Mouse (Mus musculus): ENCODE measurements around the gene Ssu72.

DNA sequence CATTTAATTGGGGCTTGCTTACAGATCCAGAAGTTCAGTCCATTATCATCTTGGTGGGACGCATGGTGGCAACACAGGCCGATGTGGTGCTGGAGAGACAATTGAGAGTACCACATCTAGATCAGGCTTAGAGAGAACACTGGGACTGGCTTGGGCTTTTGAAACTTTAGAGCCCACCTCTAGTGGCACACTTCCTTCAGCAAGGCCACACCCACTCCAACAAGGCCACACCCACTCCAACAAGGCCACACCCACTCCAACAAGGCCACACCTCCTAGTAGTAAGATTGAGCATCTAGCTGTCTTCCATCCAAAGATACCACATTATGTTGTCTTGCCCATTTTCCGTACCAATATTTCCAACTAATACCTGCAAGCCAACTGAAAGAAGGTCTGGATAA is 12.2 kb upstream of the Ssu72 start:
- no peak for TF ChIP-seq CTCF (IDR thresholded peaks at IDR 0.05 in 2 of 3, conservative IDR thresholded peaks at IDR 0.05 in 1 of 3; ENCODE audit: control insufficient read depth in 1 of 3, insufficient read depth in 1 of 3, low read depth in 2 of 3, low read length in 3 of 3, poor library complexity in 1 of 3, severe bottlenecking in 1 of 3)
- no peak for TF ChIP-seq SIN3A (IDR thresholded peaks at IDR 0.05; ENCODE audit: low read length)
- no peak for TF ChIP-seq POLR2A (IDR thresholded peaks at IDR 0.05; ENCODE audit: control insufficient read depth in 1 of 2, insufficient read depth in 1 of 2, low read depth in 1 of 2, low read length in 2 of 2, poor library complexity in 1 of 2)
- no peak for TF ChIP-seq USF1 (IDR thresholded peaks at IDR 0.05; ENCODE audit: low read depth, low read length)
- no peak for TF ChIP-seq MAX (IDR thresholded peaks at IDR 0.05; ENCODE audit: low read length)
- TF ChIP-seq KAT2A (conservative IDR thresholded peaks at IDR 0.05; ENCODE audit: low read depth, low read length) = no peak
- no peak for TF ChIP-seq ZKSCAN1 (IDR thresholded peaks at IDR 0.05; ENCODE audit: low read depth, low read length)
- TF ChIP-seq MAFK (IDR thresholded peaks at IDR 0.05; ENCODE audit: borderline replicate concordance, low read depth, low read length) = no peak
- TF ChIP-seq POLR2AphosphoS5 (IDR thresholded peaks at IDR 0.05; ENCODE audit: borderline replicate concordance, low read depth, low read length) = no peak
- no peak for TF ChIP-seq MEF2A (IDR thresholded peaks at IDR 0.05; ENCODE audit: extremely low read depth, insufficient replicate concordance, low read depth, low read length, poor library complexity, severe bottlenecking)

All from MEL (cell line).